ENCODE assay signal across 24 mouse cellular contexts in the genomic region with DNA sequence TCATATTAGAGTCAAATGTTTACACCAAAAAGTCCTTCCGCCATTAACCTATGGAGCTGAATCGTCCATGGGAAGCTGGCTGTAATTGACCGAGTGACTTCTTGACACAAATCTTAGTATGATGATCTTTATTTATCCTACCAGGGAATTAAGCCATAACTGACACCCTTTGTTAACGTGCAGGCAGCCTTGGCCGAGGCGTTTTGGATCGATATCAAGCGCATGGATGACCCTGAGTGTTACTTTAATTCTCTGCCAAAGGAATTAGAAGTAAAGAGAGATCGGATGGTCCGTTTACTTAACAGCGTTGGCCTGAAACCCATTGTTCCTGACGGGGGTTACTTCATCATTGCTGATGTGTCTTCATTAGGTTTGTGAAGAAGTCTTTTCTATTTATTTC. TPM values are rescaled to one million over a fixed set of nuclear protein-coding genes. Genes with fewer than 3 reads are reported as not detected.
DNase-seq lines count a peak whose midpoint lies in the region; ATAC-seq and TF ChIP-seq lines count a peak whose summit lies in the region.
"Had no signal": no experiment of that assay in that cellular context is flagged by ENCODE, and none has a peak within 500 bp of the region (broad histone marks: within the 10 kb centered on the region; RNA-seq: fewer than 3 reads in every experiment).

No protein-coding gene starts in this region.

- H3K4me3 ChIP-seq in heart, embryonic 10.5 days: no peak overlapping the region
- no peak overlapping the region for H3K4me3 ChIP-seq in lung, embryonic 16.5 days (ENCODE audit: low read length)
- H3K4me3 ChIP-seq in lung, adult 2 months (replicated peaks; ENCODE audit: extremely low read depth, low read depth, low read length): no peak overlapping the region
- H3K4me3 ChIP-seq: embryonic facial prominence, embryonic 15.5 days; erythroblast, embryonic 14.5 days; forebrain, embryonic 10.5 days; gastrocnemius, adult 2 months; hindbrain, embryonic 12.5 days had no signal

- no peaks in the 10 kb centered on the region for H3K4me1 ChIP-seq in heart, embryonic 10.5 days
- no peaks in the 10 kb centered on the region for H3K4me1 ChIP-seq in lung, embryonic 16.5 days (replicated peaks; ENCODE audit: control insufficient read depth, insufficient read depth, low read length)
- H3K4me1 ChIP-seq in lung, adult 2 months (ENCODE audit: control insufficient read depth, insufficient read depth, low read length): no peaks in the 10 kb centered on the region
- H3K4me1 ChIP-seq: embryonic facial prominence, embryonic 15.5 days; forebrain, embryonic 10.5 days; hindbrain, embryonic 12.5 days had no signal

- H3K4me2 ChIP-seq in lung, embryonic 16.5 days (ENCODE audit: low read depth, low read length): no peak overlapping the region
- H3K4me2 ChIP-seq: embryonic facial prominence, embryonic 15.5 days; hindbrain, embryonic 12.5 days had no signal

- H3K27ac ChIP-seq in heart, embryonic 10.5 days: no peak overlapping the region
- H3K27ac ChIP-seq in lung, embryonic 16.5 days (ENCODE audit: low read length): no peak overlapping the region
- H3K27ac ChIP-seq: embryonic facial prominence, embryonic 15.5 days; forebrain, embryonic 10.5 days; gastrocnemius, adult 2 months; hindbrain, embryonic 12.5 days had no signal

- no peaks in the 10 kb centered on the region; the same call in 1 of the 2 replicates for H3K36me3 ChIP-seq in heart, embryonic 10.5 days
- no peaks in the 10 kb centered on the region for H3K36me3 ChIP-seq in lung, embryonic 16.5 days (ENCODE audit: control insufficient read depth, insufficient read depth, low read length)
- H3K36me3 ChIP-seq: embryonic facial prominence, embryonic 15.5 days; G1E; hindbrain, embryonic 12.5 days had no signal

- no peak for TF ChIP-seq POLR2A in lung, adult 2 months (IDR thresholded peaks at IDR 0.05; ENCODE audit: borderline replicate concordance, extremely low read depth, low read depth, low read length)

- no peaks in the 10 kb centered on the region for H3K9me3 ChIP-seq in heart, embryonic 10.5 days
- H3K9me3 ChIP-seq in lung, embryonic 16.5 days (ENCODE audit: control insufficient read depth, low read length): no peaks in the 10 kb centered on the region
- H3K9me3 ChIP-seq: embryonic facial prominence, embryonic 15.5 days; forebrain, embryonic 10.5 days; G1E; hindbrain, embryonic 12.5 days had no signal

- peak; percentile 61 for ATAC-seq in lung, embryonic 16.5 days (ENCODE audit: low read depth)
- ATAC-seq: CD4-positive, CD25-positive, alpha-beta regulatory T cell, adult 4 months; forebrain, embryonic 14.5 days; hindbrain, embryonic 16.5 days; inflammation-experienced regulatory T-cells, adult 6 months had no signal

- H3K9ac ChIP-seq in lung, embryonic 16.5 days (ENCODE audit: low read length): no peak overlapping the region
- H3K9ac ChIP-seq: embryonic facial prominence, embryonic 15.5 days; hindbrain, embryonic 12.5 days had no signal

- TF ChIP-seq CTCF in lung, adult 2 months (IDR thresholded peaks at IDR 0.05; ENCODE audit: insufficient read depth, low read length): no peak

- H3K27me3 ChIP-seq in heart, embryonic 10.5 days (ENCODE audit: insufficient read depth, poor library complexity, severe bottlenecking): no peaks in the 10 kb centered on the region
- no peaks in the 10 kb centered on the region for H3K27me3 ChIP-seq in lung, embryonic 16.5 days (ENCODE audit: control insufficient read depth, insufficient read depth, low read depth, low read length)
- H3K27me3 ChIP-seq: embryonic facial prominence, embryonic 15.5 days; hindbrain, embryonic 12.5 days had no signal

- 84% methylated on average over 12 of the region's 12 CpGs for WGBS in heart, embryonic 10.5 days
- 45% methylated on average over 12 of the region's 12 CpGs for WGBS in lung, embryonic 16.5 days
- 56% methylated on average over 12 of the region's 12 CpGs for WGBS in lung, adult 2 months

- DNase-seq in adrenal gland, adult 2 months: peak; percentile 46
- no peak for DNase-seq in adrenal gland, postnatal 25 days
- DNase-seq in heart, adult 11 months: peak; percentile 76
- DNase-seq in heart, embryonic 10.5 days (ENCODE audit: low spot score): no peak
- no peak for DNase-seq in lung, adult 2 months
- no peak for DNase-seq in cerebellum, postnatal 25 days
- DNase-seq: B cell, adult 2 months; cerebellum, adult 2 months; cerebellum, postnatal 10 days; embryo, embryonic 11 days; gastrocnemius, adult 2 months; gastrocnemius, postnatal 25 days; heart, postnatal 10 days; heart, postnatal 4 days had no signal

RNA-seq across cellular contexts. Expression of gene Gtf2b, which starts 30.6 kb away (rescaled TPM):
- total RNA-seq in adrenal gland, adult 2 months (2021): 10 to 100 TPM; 58.6 to 69.1 TPM
- 9.3 and 12.4 TPM in 2 replicates for polyA plus RNA-seq in adrenal gland, adult 2 months (2012; rRNA removed)
- 64.5 and 64.6 TPM in 2 replicates for total RNA-seq in adrenal gland, postnatal 25 days (2021)
- 63.1 and 73.2 TPM in 2 replicates for polyA plus RNA-seq in heart, embryonic 10.5 days (2016; fragmentation: Nextera tagmentation; extraction: Ambion mirVana)
- polyA plus RNA-seq in lung, embryonic 16.5 days (2015; fragmentation: Nextera tagmentation; extraction: Ambion mirVana): 91.6 and 94.9 TPM in 2 replicates
- polyA plus RNA-seq in lung, adult 2 months (2012; rRNA removed): 18.0 and 20.7 TPM in 2 replicates

RNA-seq across cellular contexts. Expression of gene Kyat3, which starts 33.4 kb away (rescaled TPM):
- 10 to 100 TPM; 30.7 to 36.2 TPM for total RNA-seq in adrenal gland, adult 2 months (2021)
- polyA plus RNA-seq in adrenal gland, adult 2 months (2012; rRNA removed): 1.5 and 2.5 TPM in 2 replicates
- total RNA-seq in adrenal gland, postnatal 25 days (2021): 26.6 and 31.6 TPM in 2 replicates
- polyA plus RNA-seq in heart, embryonic 10.5 days (2016; fragmentation: Nextera tagmentation; extraction: Ambion mirVana): 10.6 and 11.6 TPM in 2 replicates
- 12.7 and 14.0 TPM in 2 replicates for polyA plus RNA-seq in lung, embryonic 16.5 days (2015; fragmentation: Nextera tagmentation; extraction: Ambion mirVana)
- polyA plus RNA-seq in lung, adult 2 months (2012; rRNA removed): 1.4 and 2.4 TPM in 2 replicates
- polyA plus RNA-seq: erythroblast, embryonic 14.5 days; G1E had no signal

Comparison
In these comparisons a context has a peak if more than half of its experiments do, and no peak if none do; other contexts are left out.
1. DNase-seq: peak in adrenal gland, adult 2 months (single experiment) and heart, adult 11 months (single experiment); none in adrenal gland, postnatal 25 days (single experiment), heart, embryonic 10.5 days (single experiment), lung, adult 2 months (single experiment) and cerebellum, postnatal 25 days (0 of 2).